Mouse (Mus musculus) erythroblast, embryonic 14.5 days (primary cell): ENCODE measurements around the gene Ppp4c.

Experiments
- GATA1 ChIP-seq: IDR thresholded peaks from 2 replicates; pipeline ENCODE4 v1.6.1; 2012; ENCODE audit warnings: low read length, inconsistent platforms, mixed read lengths
- TAL1 ChIP-seq: IDR thresholded peaks from 3 replicates; pipeline ENCODE4 v1.6.1; 2012; ENCODE audit warnings: low read length, inconsistent platforms, mixed read lengths

DNA sequence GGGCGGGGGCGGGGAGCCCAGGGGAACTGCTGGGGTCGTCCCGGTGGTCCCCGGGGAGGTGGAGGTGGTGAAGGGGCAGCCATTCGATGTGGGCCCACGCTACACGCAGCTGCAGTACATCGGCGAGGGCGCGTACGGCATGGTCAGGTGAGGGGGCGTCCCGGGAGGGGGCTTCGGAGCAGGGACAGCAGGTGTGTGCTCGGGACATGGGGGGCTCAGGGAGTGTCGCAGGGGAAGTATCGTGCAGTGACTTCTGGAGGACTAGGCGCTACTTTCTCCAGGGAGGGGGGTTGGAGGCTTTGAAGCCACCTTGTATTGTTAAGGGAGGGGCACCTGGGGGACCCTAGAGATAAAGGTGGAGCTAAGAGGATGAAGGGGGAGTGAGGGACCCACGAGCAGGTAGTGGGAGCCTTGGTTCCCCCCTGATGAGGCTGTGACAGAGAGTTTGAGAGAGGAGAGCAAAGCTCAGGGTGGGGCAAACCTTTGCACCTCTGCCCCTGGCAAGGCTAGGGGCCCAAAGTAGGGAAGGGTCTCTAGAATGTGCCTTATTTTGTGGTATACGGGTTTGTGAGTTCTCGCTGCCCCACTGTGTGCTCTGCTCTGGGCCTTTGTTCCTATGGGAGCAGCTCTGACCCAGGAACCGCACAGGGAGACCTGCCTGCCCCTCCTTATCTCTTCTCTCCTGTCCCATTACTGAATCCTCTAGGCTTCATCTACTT lies 32.5 kb downstream of the Ppp4c start:
- TF ChIP-seq GATA1 (peak; percentile 37; the same call in 1 of the 2 replicates), TAL1 (no peak)
